Mouse (Mus musculus) embryonic facial prominence, embryonic 13.5 days (tissue): ENCODE results near the gene Eif2ak1. TPM values are rescaled to one million over a fixed set of nuclear protein-coding genes. Genes with fewer than 3 reads are reported as not detected.

ENCODE experiments used
- ATAC-seq: fragments of 200-750 bp; cut with Nextera tagmentation; 2 replicates; pipeline ENCODE4 v1.8.0; 2017; ENCODE audit warnings: low read depth; ENCODE audit not compliant: insufficient number of reproducible peaks, insufficient read depth, low FRiP score, low TSS enrichment
- H3K27ac ChIP-seq: fragments of 300-500 bp; sonication (generic); 2 replicates; pipeline ENCODE4 v1.5.1; 2015; ENCODE audit warnings: moderate library complexity, mild to moderate bottlenecking, inconsistent platforms
- H3K27me3 ChIP-seq: fragments of 300-500 bp; sonication (generic); 2 replicates; pipeline ENCODE4 v1.6.1; 2015; ENCODE audit warnings: mild to moderate bottlenecking, inconsistent platforms
- H3K36me3 ChIP-seq: fragments of 300-500 bp; sonication (generic); 2 replicates; pipeline ENCODE4 v1.6.1; 2015; ENCODE audit warnings: mild to moderate bottlenecking, inconsistent platforms
- H3K4me1 ChIP-seq: fragments of 300-500 bp; sonication (generic); 2 replicates; pipeline ENCODE4 v1.6.1; 2015; ENCODE audit warnings: inconsistent platforms
- H3K4me2 ChIP-seq: fragments of 300-500 bp; sonication (generic); 2 replicates; pipeline ENCODE4 v1.6.1; 2015; ENCODE audit warnings: moderate library complexity, mild to moderate bottlenecking, inconsistent platforms
- H3K4me3 ChIP-seq: fragments of 300-500 bp; sonication (generic); 2 replicates; pipeline ENCODE4 v1.5.1; 2015; ENCODE audit warnings: mild to moderate bottlenecking, inconsistent platforms
- H3K9ac ChIP-seq: fragments of 300-500 bp; sonication (generic); 2 replicates; pipeline ENCODE4 v1.6.1; 2015; ENCODE audit warnings: mild to moderate bottlenecking, inconsistent platforms
- H3K9me3 ChIP-seq: fragments of 300-500 bp; sonication (generic); 2 replicates; pipeline ENCODE4 v1.6.1; 2016; ENCODE audit warnings: inconsistent platforms
- WGBS: fragments of 180-500 bp; shearing (Covaris S2); methylation state at CpG from one replicate; pipeline ENCODE4 v1.1.7; 2015; ENCODE audit warnings: mixed read lengths; 5-methylcytosine and 5-hydroxymethylcytosine counted together
- polyA plus RNA-seq: library from polyadenylated mRNA; unstranded; fragments of >200 nt; fragmentation: Nextera tagmentation; extraction: Ambion mirVana; gene quantifications from 2 replicates; pipeline ENCODE4 v1.2.1, GENCODE M21; 2015

Eif2ak1 gene
- polyA plus RNA-seq, 1 experiment from 2014 or later = 42.5 TPM

GRCm38 (mm10) chr5:143818949-143819348, 1.4 kb downstream of the Eif2ak1 start:
- peak overlapping the region; percentile 84; the same call in 1 of the 2 replicates for H3K4me3 ChIP-seq
- H3K4me2 ChIP-seq = peak overlapping the region; percentile 70
- no peak overlapping the region for H3K27ac ChIP-seq
- H3K9me3 ChIP-seq = no peaks in the 10 kb centered on the region
- H3K4me1 ChIP-seq = peaks cover 11% of the 10 kb centered on the region
- 87% methylated on average over 13 of the region's 13 CpGs for WGBS
- H3K27me3 ChIP-seq = no peaks in the 10 kb centered on the region
- peak overlapping the region; percentile 85; the same call in 1 of the 2 replicates for H3K9ac ChIP-seq
- ATAC-seq = no peak
- no peaks in the 10 kb centered on the region for H3K36me3 ChIP-seq

- Histone ChIP-seq H3K36me3 (no peaks in the 10 kb centered on the region), H3K27ac (no peak overlapping the region), H3K9ac (no peak overlapping the region), H3K4me3 (no peak overlapping the region), H3K4me1 (peaks cover 11% of the 10 kb centered on the region), H3K9me3 (no peaks in the 10 kb centered on the region), H3K27me3 (no peaks in the 10 kb centered on the region), H3K4me2 (no peak overlapping the region)
- ATAC-seq = no peak
- WGBS = 90% methylated on average over 24 of the region's 24 CpGs
Observed at GRCm38 (mm10) chr5:143819906-143820660, 2.5 kb downstream of the Eif2ak1 start.

- H3K4me1 ChIP-seq = peaks cover 11% of the 10 kb centered on the region
- 95% methylated on average over 5 of the region's 5 CpGs for WGBS
- no peak overlapping the region for H3K4me2 ChIP-seq
- no peaks in the 10 kb centered on the region for H3K9me3 ChIP-seq
- H3K36me3 ChIP-seq = no peaks in the 10 kb centered on the region
- no peak overlapping the region for H3K4me3 ChIP-seq
- H3K27ac ChIP-seq = no peak overlapping the region
- H3K27me3 ChIP-seq = no peaks in the 10 kb centered on the region
- no peak for ATAC-seq
- no peak overlapping the region for H3K9ac ChIP-seq
Observed at GRCm38 (mm10) chr5:143820820-143821219, 3.2 kb downstream of the Eif2ak1 start.

- Histone ChIP-seq H3K36me3 (peaks cover 44% of the 10 kb centered on the region), H3K4me2 (no peak overlapping the region), H3K4me3 (no peak overlapping the region), H3K27ac (no peak overlapping the region), H3K4me1 (no peaks in the 10 kb centered on the region), H3K9ac (no peak overlapping the region), H3K9me3 (no peaks in the 10 kb centered on the region), H3K27me3 (no peaks in the 10 kb centered on the region)
- no peak for ATAC-seq
- WGBS = 83% methylated on average over 11 of the region's 11 CpGs
Observed at GRCm38 (mm10) chr5:143871547-143872169, 54.1 kb downstream of the Eif2ak1 start.

GRCm38 (mm10) chr5:143874571-143874970, 57.0 kb downstream of the Eif2ak1 start:
- H3K4me1 ChIP-seq = no peaks in the 10 kb centered on the region
- H3K4me3 ChIP-seq = no peak overlapping the region
- H3K9me3 ChIP-seq = no peaks in the 10 kb centered on the region
- H3K27me3 ChIP-seq = no peaks in the 10 kb centered on the region
- H3K4me2 ChIP-seq = no peak overlapping the region
- 79% methylated on average over 4 of the region's 4 CpGs for WGBS
- H3K36me3 ChIP-seq = peaks cover 72% of the 10 kb centered on the region
- H3K9ac ChIP-seq = no peak overlapping the region
- H3K27ac ChIP-seq = no peak overlapping the region
- ATAC-seq = no peak

- 95% methylated on average over 3 of the region's 3 CpGs for WGBS
- no peaks in the 10 kb centered on the region for H3K27me3 ChIP-seq
- H3K4me2 ChIP-seq = no peak overlapping the region
- H3K4me3 ChIP-seq = no peak overlapping the region
- H3K4me1 ChIP-seq = no peaks in the 10 kb centered on the region
- ATAC-seq = no peak
- H3K27ac ChIP-seq = no peak overlapping the region
- H3K9ac ChIP-seq = no peak overlapping the region
- H3K36me3 ChIP-seq = peaks cover 97% of the 10 kb centered on the region
- H3K9me3 ChIP-seq = no peaks in the 10 kb centered on the region
Observed at GRCm38 (mm10) chr5:143885274-143885673, 67.7 kb downstream of the Eif2ak1 start.

GRCm38 (mm10) chr5:143890741-143891140, 73.2 kb downstream of the Eif2ak1 start:
- no peaks in the 10 kb centered on the region for H3K4me1 ChIP-seq
- H3K4me3 ChIP-seq = no peak overlapping the region
- H3K9me3 ChIP-seq = no peaks in the 10 kb centered on the region
- no peak overlapping the region for H3K27ac ChIP-seq
- peaks cover 85% of the 10 kb centered on the region for H3K36me3 ChIP-seq
- H3K9ac ChIP-seq = no peak overlapping the region
- no peaks in the 10 kb centered on the region for H3K27me3 ChIP-seq
- 79% methylated on average over 6 of the region's 6 CpGs for WGBS
- ATAC-seq = no peak
- H3K4me2 ChIP-seq = no peak overlapping the region

GRCm38 (mm10) chr5:143892255-143892886, 74.8 kb downstream of the Eif2ak1 start:
- WGBS = 73% methylated on average over 9 of the region's 9 CpGs
- Histone ChIP-seq H3K9ac (no peak overlapping the region), H3K4me3 (no peak overlapping the region), H3K36me3 (peaks cover 78% of the 10 kb centered on the region), H3K4me2 (no peak overlapping the region), H3K9me3 (no peaks in the 10 kb centered on the region), H3K4me1 (no peaks in the 10 kb centered on the region), H3K27me3 (no peaks in the 10 kb centered on the region), H3K27ac (no peak overlapping the region)
- ATAC-seq = no peak

GRCm38 (mm10) chr5:143893396-143893795, 75.8 kb downstream of the Eif2ak1 start:
- Histone ChIP-seq H3K9me3 (no peaks in the 10 kb centered on the region), H3K4me2 (no peak overlapping the region), H3K27me3 (no peaks in the 10 kb centered on the region), H3K27ac (no peak overlapping the region), H3K4me1 (no peaks in the 10 kb centered on the region), H3K9ac (no peak overlapping the region), H3K4me3 (no peak overlapping the region), H3K36me3 (peaks cover 78% of the 10 kb centered on the region)
- WGBS = 70% methylated on average over 5 of the region's 5 CpGs
- no peak for ATAC-seq

GRCm38 (mm10) chr5:143897635-143898330, 80.2 kb downstream of the Eif2ak1 start, which contains the start of gene Ankrd61:
TSS of gene Ankrd61 (minus strand) at chr5:143897685.
- H3K36me3 ChIP-seq = peaks cover 75% of the 10 kb centered on the region
- H3K27me3 ChIP-seq = no peaks in the 10 kb centered on the region
- 83% methylated on average over 14 of the region's 14 CpGs for WGBS
- H3K4me2 ChIP-seq = no peak within 1 kb of the TSS
- H3K4me1 ChIP-seq = no peaks in the 10 kb centered on the region
- ATAC-seq = no peak
- H3K27ac ChIP-seq = no peak within 1 kb of the TSS
- no peak within 1 kb of the TSS for H3K9ac ChIP-seq
- no peaks in the 10 kb centered on the region for H3K9me3 ChIP-seq
- H3K4me3 ChIP-seq = no peak within 1 kb of the TSS

- Histone ChIP-seq H3K4me3 (no peak overlapping the region), H3K4me2 (no peak overlapping the region), H3K9ac (no peak overlapping the region), H3K27ac (no peak overlapping the region), H3K36me3 (peaks cover 88% of the 10 kb centered on the region), H3K9me3 (no peaks in the 10 kb centered on the region), H3K4me1 (no peaks in the 10 kb centered on the region), H3K27me3 (no peaks in the 10 kb centered on the region)
- WGBS = 75% methylated on average over 3 of the region's 3 CpGs
- ATAC-seq = no peak
Observed at GRCm38 (mm10) chr5:143902111-143902510, 84.5 kb downstream of the Eif2ak1 start.
